Mouse (Mus musculus) cerebellum, adult 11-12 months (tissue): ENCODE measurements around the gene Ebpl.

Experiments used
- DNase-seq: peaks from one replicate; pipeline ENCODE4 v3.0.0; 2022

Ebpl gene

GRCm38 (mm10) chr14:61327007-61327406 is 33.2 kb downstream of the Ebpl start:
- DNase-seq: peak; percentile 35

GRCm38 (mm10) chr14:61322740-61323139 is 37.5 kb downstream of the Ebpl start:
- DNase-seq: no peak

- no peak for DNase-seq
These were observed 39.0 kb downstream of the Ebpl start for GRCm38 (mm10) chr14:61321200-61321599.

- no peak for DNase-seq
These were observed 39.5 kb downstream of the Ebpl start for GRCm38 (mm10) chr14:61320765-61321164.

- DNase-seq: peak; percentile 41
These were observed 43.4 kb downstream of the Ebpl start for GRCm38 (mm10) chr14:61316861-61317260.

GRCm38 (mm10) chr14:61310963-61311362 is 49.3 kb downstream of the Ebpl start:
- no peak for DNase-seq

GRCm38 (mm10) chr14:61310036-61310772 is 50.0 kb downstream of the Ebpl start:
- no peak for DNase-seq

- DNase-seq: no peak
These were observed 50.6 kb downstream of the Ebpl start, which contains the start of gene Arl11 for GRCm38 (mm10) chr14:61309593-61309992. Arl11 (plus strand) TSS chr14:61309753.

GRCm38 (mm10) chr14:61303969-61304609 is 56.1 kb downstream of the Ebpl start:
- DNase-seq: no peak

- no peak for DNase-seq
These were observed 57.8 kb downstream of the Ebpl start for GRCm38 (mm10) chr14:61302428-61302827.

- no peak for DNase-seq
These were observed 58.9 kb downstream of the Ebpl start for GRCm38 (mm10) chr14:61301323-61301722.

GRCm38 (mm10) chr14:61299810-61300209 is 60.4 kb downstream of the Ebpl start:
- no peak for DNase-seq

GRCm38 (mm10) chr14:61294738-61295079 is 65.5 kb downstream of the Ebpl start:
- peak; percentile 31 for DNase-seq

- DNase-seq: peak; percentile 53
These were observed 66.1 kb downstream of the Ebpl start for GRCm38 (mm10) chr14:61293884-61294737.

GRCm38 (mm10) chr14:61290664-61291063 is 69.6 kb downstream of the Ebpl start:
- DNase-seq: no peak

GRCm38 (mm10) chr14:61288606-61289286 is 71.5 kb downstream of the Ebpl start:
- DNase-seq: no peak
